Mouse (Mus musculus) erythroid progenitor cell, adult 5-6 weeks (primary cell): ENCODE results near the gene Psma7. TPM values are rescaled to one million over a fixed set of nuclear protein-coding genes. Genes with fewer than 3 reads are reported as not detected.

Source experiments
- ATAC-seq: replicated peaks from 2 replicates; pipeline ENCODE4 v1.8.0; 2016; ENCODE audit warnings: moderate number of reproducible peaks, mild to moderate bottlenecking, moderate TSS enrichment, inconsistent platforms; ENCODE audit not compliant: poor library complexity, low FRiP score, severe bottlenecking
- total RNA-seq, 2 experiments: library from RNA; stranded (forward) in 1 of 2; stranded (reverse) in 1 of 2; fragments of 150-400 nt in 1 of 2; fragments of 186-747, 209-891 nt in 1 of 2; gene quantifications; 2 replicates each; pipeline versions ENCODE4 v1.2.3 to v1.2.4; 2015 to 2017; ENCODE audit warnings: low replicate concordance in 2 of 2

Psma7 gene
- total RNA-seq, 2 experiments from 2014 or later = 54.1 to 69.1 TPM

DNA sequence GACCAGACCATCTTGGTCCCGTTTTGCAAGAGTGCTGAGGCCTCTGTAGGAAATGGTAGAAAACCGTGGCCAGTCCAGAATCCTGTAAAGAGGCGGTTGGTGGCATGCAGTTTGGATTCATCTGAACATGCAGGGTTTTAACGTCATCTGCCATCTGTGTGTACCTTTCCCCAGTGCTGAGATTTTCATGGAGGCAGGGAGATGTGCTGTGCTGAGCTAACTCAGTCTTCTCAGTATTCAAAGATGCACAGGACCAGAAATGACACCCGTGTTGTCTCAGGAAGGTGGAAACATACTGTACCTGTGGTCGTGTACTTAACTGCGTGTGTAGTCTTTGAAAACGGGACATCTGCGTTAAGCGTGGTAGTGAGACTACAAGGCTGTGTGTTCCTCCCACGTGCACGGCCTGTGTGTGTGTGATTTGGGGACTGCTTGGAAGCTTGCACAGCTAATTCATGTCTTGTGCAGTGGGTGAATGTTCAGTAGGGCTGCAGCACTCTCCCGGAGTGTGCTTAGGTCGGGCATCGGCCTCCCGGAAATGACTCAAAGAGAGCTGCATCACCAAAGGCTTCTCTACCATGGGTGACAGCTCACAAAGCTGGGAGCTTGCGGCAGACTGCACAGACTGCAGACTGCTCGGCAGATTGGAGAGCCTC, 5.9 kb upstream of the Psma7 start:
- ATAC-seq = no peak

DNA sequence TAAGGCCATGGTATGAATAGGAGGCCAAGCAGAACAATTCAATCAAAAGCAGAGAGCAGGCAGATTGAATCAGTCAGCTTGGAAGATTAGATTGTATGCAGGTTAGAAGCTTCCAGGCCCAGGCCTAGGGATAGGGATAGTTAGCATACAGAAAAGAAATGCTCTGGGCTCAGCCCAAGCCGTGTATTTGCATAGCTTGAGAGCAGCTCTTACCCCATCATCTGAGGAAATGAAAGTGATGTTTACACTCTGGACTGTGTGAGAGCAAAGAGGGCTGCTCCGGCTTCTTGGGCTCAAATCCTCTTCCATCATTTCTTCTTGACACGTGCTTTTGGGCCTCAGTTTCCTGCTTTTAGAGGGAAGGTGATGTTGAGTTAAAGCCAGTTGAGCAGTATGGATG, 5.3 kb upstream of the Psma7 start:
- no peak for ATAC-seq

DNA sequence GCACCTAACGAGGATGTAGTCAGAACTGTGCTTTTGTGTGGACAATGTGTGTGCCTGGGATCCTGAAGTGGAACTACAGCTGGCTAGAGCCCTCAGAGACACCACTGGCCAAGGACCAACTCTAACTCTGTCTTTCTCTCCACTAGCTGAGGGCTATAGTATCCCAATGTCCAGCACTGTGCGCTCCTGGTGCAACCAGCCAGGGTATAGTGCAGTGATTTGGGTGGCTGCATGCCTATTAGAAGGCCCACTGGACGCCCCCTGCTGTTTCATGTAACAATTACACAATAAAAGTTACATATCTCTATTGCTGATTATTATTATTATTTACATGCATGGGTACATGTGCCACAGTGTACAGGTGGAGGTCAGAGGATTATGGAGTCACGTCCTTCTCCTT, 3.0 kb upstream of the Psma7 start:
- no peak for ATAC-seq

DNA sequence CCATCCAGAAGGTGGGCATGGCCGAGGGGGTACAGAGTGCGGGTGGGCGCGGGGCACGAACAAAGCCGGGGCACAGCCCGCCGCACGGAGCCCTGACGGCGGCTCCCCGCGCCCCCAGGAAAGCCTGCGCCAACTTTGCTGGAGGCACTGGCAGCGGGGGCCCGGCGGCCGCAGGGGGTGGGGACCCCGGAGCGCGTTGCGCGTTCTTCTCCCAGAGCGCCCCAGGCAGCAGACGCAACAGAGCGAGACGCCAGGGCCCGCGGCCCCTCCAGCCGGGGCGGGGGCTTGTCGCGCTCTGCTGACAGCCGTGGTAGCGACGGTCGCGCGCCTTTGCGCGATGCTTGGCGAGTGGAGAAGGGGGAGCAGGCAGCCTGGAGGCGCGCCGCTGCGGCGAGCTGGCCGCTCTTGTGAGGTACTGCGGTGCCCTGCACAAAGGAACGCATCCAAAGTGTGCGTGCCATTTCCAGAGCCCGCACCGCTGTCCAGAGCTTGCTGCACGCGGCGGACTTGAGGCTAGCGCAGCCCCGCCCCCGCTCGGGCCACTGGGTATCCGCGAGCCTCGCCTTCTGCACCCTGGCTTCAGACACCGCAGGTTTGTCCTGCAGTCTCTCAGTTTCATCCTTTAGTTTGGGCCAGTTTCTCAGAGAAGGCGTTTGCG, 754 bp upstream of the Psma7 start:
- no peak for ATAC-seq

DNA sequence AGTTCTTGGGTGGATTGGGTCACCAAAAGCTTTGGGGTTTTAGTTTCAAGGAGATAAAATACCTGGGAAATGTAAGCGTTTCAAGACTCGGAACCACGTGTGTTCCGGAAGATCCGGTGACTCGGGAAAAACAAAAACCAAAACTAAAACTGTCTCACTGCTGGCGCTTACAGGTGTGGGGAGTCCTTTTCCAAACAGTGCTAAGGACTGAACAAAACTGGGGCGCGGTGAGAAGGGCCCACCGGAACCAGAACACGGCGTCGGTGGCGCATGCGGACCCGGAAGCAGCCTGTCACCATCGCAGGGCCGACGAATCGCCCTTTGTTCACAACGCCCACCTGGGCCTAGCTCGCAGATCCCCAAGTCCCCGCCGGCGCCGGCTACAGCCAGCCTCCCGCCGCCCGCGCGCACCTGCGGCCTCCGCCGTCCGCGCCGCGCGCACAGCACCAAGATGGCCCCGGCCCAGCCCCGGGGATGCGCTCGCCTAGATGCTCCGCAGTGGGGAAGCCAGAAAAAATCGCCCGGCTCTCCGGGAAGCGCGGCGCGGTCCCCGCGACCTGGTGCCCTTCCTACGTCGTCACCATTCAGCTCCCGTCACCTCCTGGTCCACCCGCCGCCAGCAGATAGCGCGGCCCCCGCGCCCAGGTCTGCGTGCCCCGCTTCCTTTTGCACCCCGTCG, 517 bp downstream of the Psma7 start:
- peak; percentile 11; the same call in 1 of the 2 replicates for ATAC-seq

DNA sequence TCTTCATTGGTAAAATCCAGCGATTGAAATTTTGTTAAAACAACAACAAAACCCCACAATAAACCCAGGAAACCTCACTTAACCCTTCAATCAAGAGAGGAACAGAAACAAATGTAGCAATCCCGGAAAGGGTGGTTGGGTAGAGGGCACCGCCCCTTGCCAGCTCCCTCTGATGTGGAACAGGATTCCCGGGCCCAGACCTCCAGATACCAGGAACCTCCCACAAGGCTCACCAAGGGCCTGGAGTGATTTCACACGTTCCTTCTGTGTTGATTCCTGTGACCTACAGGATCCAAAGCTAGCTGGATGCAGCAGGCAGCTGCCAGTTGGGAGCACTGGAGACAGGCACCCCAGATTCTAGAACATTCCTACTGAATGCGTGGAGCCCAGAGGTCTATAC, 1.8 kb downstream of the Psma7 start:
- ATAC-seq = no peak

DNA sequence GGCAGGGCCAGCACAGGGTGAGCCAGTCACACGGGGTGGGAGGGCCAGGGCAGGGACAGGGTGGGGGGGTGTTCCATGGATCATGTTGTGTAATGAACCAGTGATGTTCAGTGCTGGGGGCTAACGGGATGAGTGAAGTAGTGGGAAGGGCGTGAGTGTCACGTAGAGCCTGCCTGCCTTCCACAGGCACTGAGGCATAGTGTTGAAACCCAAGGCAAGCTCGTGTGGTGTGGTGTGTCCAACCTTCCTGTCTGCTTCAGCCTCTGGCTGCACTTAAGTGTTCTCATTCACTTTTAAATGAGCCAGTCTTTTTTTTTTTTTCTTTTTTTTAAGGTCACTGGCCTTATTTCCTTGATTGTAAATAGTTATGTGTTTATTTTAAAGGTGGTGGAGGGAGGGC, 7.5 kb downstream of the Psma7 start:
- no peak for ATAC-seq

DNA sequence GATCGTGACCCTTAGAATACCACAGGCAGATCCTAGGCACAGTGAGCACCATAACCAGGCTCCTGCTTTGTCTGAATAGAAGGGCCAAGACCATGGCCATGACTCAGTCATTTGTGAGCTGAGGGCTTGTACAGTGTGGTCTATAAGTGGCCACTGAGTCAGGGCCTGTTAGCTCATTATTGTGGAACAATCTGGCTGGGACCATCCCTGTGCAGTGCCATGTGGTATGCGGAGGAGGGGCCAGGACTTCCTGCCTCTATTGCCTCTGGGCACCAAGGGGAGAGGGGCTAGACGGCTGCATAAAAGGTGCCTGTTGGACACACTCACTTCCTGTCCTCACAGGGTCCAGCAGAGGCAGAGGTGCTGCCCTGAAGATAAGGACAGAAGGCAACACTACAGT, 8.3 kb downstream of the Psma7 start:
- no peak for ATAC-seq

DNA sequence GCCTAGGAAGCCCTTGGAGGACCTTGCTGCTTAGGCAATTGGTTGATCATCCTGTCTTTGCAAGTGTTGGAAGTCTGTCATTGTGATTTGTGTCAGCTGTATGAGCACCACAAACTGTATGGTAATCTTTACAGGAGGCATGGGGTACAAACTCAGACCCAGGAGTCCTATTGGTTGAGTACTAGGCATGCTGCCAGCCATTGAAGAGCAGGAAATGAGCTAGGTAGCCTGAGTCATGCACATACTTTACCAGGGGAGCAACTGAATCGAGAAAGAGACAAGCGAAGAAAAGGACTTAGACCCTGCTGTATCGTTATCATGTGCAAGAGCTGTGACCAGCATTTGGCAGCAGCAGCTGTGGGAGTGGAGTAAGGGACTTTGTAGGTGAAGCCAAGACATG, 9.3 kb downstream of the Psma7 start:
- no peak for ATAC-seq

DNA sequence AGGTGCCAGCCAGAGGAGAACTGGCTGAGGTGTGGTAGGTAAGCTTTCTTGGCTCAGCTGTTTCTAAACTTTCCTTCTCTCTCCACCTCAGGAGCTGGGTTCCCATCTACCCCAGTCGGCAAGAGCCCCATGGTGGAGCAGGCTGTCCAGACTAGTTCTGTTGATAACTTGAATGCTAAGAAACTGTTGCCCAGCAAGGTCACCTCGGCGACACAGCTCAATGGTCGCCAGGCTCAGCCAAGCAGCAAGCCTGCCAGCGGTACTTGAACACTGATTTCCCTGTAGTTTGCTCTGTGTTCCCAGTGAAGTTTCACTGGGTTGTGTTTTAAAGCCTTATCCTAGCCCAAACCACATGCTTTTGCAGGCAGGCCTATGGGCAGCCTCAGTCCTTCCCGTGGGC, 11.0 kb downstream of the Psma7 start:
- no peak for ATAC-seq

DNA sequence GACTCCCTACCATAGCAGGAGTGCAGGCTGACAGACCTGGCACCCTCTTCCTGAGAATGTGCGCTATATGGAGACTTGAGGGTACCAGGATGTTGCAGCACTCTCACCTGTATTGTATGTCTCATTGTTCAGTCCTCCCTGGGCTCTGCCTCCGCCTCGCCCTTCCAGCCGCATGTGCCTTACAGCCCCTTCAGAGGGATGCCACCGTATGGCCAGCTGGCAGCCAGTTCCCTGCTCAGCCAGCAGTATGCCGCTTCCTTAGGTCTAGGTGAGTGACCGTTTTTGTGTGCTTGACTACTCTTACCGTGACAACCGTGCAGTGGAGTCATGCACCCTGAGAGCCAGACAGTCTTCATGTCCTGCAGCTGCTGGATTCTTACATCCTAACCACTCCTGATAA, 14.5 kb downstream of the Psma7 start:
- ATAC-seq = no peak

DNA sequence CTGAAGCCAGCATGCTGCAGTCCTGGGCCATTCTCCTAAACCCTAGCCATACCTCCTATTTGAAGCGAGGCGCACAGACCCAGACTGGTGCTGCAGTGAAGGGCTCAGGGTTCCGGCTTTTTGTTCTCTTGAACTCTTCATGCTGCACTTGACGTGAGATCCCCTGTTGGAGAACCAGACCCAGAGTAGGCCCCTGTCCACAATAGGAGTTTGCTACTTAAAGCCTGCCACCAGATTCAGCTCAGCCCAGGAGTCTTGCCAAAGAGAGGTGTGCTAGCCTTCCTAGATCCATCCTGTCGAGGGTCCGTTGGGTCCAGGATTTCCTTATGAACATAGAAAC, 16.4 kb downstream of the Psma7 start:
- no peak for ATAC-seq

DNA sequence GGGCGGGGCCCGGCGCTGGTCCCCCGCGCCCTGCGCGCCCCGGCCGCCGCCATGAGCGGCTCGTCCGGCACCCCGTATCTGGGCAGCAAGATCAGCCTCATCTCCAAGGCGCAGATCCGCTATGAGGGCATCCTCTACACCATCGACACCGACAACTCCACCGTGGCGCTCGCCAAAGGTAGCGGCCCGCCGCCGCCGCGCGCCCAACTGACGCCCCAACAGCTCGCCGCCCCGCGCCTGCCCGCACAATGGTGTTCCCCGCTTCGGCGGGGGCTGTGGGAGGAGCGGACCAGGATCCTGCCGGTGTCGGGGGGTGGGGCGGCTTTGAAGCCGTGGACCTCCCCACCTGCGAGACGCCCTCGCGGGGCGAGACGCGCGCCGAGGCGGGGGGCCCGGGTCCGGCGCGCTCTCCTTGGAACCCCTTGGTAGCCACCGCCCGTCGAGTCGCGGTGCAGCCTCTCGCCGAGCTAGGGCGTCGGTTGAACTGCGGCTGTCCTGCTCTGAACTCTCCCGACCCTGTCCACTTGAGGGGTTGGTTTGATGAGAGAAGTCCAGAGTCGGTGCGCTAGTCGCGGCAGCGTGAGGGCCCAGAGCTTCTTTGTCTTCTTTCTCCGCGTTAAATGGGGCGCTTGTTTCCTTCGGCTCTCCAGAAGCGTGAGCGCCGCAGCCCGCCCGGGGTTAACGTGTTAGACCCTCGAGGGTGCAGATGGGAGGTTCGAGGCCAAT, 16.9 kb downstream of the Psma7 start:
- peak; percentile 12; the same call in 1 of the 2 replicates for ATAC-seq

DNA sequence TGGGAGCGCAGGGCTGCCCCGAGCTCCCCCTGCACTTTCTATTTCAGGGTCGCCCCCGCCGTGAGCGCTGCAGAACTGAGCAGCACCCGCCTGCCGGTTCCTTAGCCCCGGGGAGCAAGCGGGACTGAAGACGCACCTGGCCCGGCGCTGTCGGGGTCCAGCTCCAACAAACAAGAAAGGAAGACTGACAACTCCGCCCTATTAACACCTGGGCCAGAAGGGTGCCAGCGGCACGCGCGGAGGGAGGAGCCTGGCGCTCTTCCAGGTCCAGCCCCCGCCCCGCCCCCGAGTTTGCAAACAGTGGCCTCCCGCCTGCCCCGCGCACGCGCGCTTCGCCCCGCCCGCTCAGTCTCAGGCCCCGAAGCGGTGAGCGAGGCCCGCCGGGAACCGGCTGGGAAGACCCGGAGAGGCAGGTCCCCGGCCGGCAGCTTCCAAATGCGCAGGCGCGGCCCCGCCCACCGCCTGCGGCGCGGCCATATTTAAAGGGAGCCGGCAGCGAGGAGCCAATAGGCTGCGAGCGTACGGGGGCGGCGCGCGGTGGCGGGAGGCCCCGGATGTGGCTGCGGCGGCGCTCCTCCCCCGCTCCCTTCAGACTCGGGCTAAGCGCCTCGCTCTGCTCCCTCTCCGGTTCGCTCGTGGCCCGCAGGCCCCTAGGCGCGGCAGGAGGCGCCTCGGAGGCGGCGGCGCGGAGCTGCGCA, 17.7 kb downstream of the Psma7 start, which contains the start of gene Lsm14b:
Gene Lsm14b, plus strand, starts transcription at position 587 of the 698 bp plus-strand sequence.
- peak; percentile 88 for ATAC-seq

DNA sequence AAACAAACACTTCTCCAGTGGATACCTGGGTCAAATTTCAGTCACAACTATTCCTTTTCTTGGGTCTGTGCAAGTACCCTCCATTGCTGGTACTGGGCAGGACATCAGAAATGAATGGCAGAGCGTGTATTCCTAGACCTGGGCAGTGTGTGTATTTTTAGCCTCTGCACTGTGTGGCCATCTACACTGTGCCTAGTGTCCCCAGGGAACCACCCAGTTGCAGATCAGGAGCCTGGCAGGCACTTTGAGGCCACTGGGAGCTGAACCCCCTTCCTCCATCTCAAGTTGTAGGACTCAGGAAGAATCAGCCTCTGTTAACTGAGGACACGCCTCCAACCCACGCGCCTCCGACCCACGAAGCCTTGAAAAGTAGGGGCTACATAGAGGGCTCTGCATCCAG, 19.5 kb downstream of the Psma7 start:
- ATAC-seq = no peak

DNA sequence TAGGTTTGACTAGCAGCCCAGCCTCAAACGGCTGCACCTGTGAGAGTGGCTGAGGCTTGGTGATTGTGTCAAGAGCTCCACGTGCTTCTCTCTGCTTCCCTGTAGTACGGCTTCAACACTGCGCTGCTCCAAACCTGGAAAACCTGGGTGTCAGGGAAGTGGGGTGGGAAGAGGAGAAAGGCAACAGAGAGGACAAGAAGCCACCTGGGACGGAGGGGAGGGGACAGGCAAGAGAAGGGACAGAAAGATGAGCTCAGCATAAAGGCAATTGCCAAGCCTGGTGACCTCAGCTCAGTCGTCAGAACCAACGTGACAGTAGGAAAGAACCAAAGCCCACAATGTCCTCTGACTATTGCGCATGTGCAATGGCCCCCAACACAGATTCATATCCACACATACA, 21.3 kb downstream of the Psma7 start:
- no peak for ATAC-seq

DNA sequence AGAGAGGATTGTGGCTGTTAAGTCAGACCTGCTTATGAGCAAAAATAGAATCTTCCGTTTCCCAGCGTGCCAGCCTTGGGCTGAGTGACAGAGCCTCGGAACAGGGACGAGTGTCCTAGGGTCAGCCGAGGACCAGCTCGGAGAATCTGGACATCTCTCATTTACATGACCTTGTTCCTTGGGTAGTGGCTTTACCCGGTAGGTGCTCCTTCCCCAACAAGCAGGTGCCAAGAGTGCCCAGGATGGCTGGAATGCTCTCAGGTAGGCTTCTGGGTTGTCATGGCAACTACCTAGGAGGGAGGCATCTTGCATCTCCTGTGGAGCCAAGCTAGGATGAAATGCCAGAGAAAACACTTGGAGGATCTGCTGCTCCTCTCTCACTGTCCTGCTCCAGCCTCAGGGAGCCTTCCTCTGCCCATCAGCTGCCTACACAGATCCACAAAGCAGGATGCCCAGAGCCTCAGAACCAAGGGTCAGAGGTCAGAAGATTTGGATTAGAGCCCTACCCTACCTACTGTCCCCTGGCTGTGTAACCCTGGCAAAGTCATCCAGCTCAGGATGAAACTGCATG, 22.1 kb downstream of the Psma7 start:
- no peak for ATAC-seq

DNA sequence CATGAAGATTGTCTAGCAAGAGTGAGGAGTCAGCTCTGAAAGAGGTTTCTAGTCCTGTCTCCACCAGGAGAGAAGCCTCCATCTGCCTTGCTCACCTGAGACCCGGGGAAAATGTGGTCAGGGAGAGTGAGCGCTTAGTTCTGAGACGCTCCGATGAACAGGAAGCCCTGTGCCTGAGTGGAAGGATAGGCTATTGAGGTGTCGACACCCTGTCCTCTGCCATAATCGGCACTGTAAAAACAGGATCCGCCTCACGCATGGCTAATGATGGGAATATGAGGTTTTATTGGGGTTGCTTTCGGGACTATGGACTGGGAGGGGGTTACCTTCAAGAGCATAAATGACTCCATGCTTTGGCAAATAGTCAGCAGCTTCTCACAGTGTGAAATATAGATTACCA, 23.7 kb downstream of the Psma7 start:
- ATAC-seq = no peak

DNA sequence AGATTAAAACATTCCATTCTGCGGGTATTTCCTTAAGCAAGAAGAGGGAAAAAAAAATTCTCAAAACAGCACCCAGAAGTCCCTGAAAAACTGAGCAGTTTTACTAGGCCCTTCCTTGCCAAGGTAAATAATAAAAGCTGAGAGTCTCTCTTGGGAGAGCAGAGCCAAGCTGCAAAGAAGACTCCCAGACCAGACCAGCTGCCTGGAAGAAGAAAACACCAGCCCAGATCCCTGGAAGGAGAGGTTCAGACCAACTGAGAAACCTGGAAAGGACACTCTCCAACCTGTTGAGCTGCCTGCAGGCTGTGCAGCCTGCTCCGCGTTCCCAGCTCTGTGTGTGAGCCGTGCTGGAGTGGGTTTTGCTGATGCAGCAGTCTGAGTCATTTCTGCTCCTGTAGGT, 24.6 kb downstream of the Psma7 start:
- no peak for ATAC-seq

DNA sequence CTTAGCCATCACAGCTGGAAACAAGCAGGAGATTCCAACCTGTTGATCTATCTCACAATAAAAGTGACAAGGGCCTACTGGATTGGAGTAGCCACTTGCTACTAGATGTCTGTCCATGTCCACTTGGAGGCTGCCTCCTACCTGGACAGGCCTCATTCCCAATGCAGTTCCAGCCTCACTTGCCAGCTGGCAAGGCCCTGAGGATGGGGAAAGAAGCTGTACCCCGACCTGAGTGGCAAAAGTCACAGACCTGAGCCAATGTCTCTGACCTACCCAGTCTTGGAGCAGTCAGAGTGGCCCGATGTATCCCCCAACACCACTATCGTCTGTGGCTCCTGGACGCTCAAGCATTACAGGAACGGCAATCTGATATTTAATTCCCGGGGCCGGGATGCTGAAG, 28.5 kb downstream of the Psma7 start:
- no peak for ATAC-seq
